Mouse (Mus musculus) kidney, adult 2 months (tissue): ENCODE data around the gene Plin4.

Experiments used
- CTCF ChIP-seq: fragments of 200-500 bp; conservative IDR thresholded peaks from 2 replicates; pipeline ENCODE4 v1.5.1; 2011; ENCODE audit warnings: low read depth, mild to moderate bottlenecking, control low read depth, low read length, moderate library complexity, mixed read lengths; ENCODE audit not compliant: insufficient read depth, insufficient read length
- POLR2A ChIP-seq: fragments of 200-500 bp; IDR thresholded peaks from one replicate; pipeline ENCODE4 v1.6.1; 2011; ENCODE audit warnings: low read depth, low read length, control low read depth

GRCm38 (mm10) chr17:56092312-56092711 is 17.3 kb downstream of the Plin4 start:
- no peak for TF ChIP-seq CTCF
- TF ChIP-seq POLR2A = no peak
